Mouse (Mus musculus): ENCODE measurements around the gene Pla2g1b. TPM values are rescaled to one million over a fixed set of nuclear protein-coding genes. Genes with fewer than 3 reads are reported as not detected.

The Pla2g1b gene
- polyA plus RNA-seq, 2 experiments = not detected

- DNase-seq (ENCODE audit: low spot score) (no peak), ATAC-seq (ENCODE audit: low FRiP score, low read depth) (no peak)
- H3K36me3 ChIP-seq (ENCODE audit: control insufficient read depth, insufficient read depth, low read length) = peaks cover 24% of the 10 kb centered on the region
- no peak for TF ChIP-seq POLR2A (IDR thresholded peaks at IDR 0.05; ENCODE audit: borderline replicate concordance, extremely low read depth, insufficient read depth, insufficient read length)
- H3K4me3 ChIP-seq (replicated peaks; ENCODE audit: low read length) = peak overlapping the region; percentile 92
- peaks cover 43% of the 10 kb centered on the region for H3K4me1 ChIP-seq (ENCODE audit: control insufficient read depth, insufficient read depth, low read length)
- H3K27ac ChIP-seq (replicated peaks; ENCODE audit: low read depth, low read length) = 0 out of 2 replicates have a peak overlapping the region, but pooled peaks have one; percentile 10
- peak overlapping the region; percentile 91 for H3K4me2 ChIP-seq (replicated peaks; ENCODE audit: low read depth, low read length, severe bottlenecking)
- no peaks in the 10 kb centered on the region for H3K27me3 ChIP-seq (ENCODE audit: control insufficient read depth, insufficient read depth, low read length)
- H3K9me3 ChIP-seq (ENCODE audit: control insufficient read depth, low read length) = no peaks in the 10 kb centered on the region
- WGBS = 9% methylated on average over 14 of the region's 14 CpGs
- H3K9ac ChIP-seq (ENCODE audit: low read depth, low read length, severe bottlenecking) = peak overlapping the region; percentile 96
These were observed 34.8 kb upstream of the Pla2g1b start for GRCm38 (mm10) chr5:115431061-115431897.

GRCm38 (mm10) chr5:115431898-115432259 lies 34.2 kb upstream of the Pla2g1b start:
- Histone ChIP-seq H3K9ac (ENCODE audit: low read depth, low read length, severe bottlenecking) (0 out of 2 replicates have a peak overlapping the region, but pooled peaks have one; percentile 96), H3K9me3 (ENCODE audit: control insufficient read depth, low read length) (no peaks in the 10 kb centered on the region), H3K27me3 (ENCODE audit: control insufficient read depth, insufficient read depth, low read length) (no peaks in the 10 kb centered on the region), H3K4me2 (replicated peaks; ENCODE audit: low read depth, low read length, severe bottlenecking) (peak overlapping the region; percentile 91), H3K4me3 (replicated peaks; ENCODE audit: low read length) (peak overlapping the region; percentile 92), H3K4me1 (ENCODE audit: control insufficient read depth, insufficient read depth, low read length) (peaks cover 49% of the 10 kb centered on the region), H3K27ac (replicated peaks; ENCODE audit: low read depth, low read length) (no peak overlapping the region), H3K36me3 (ENCODE audit: control insufficient read depth, insufficient read depth, low read length) (peaks cover 24% of the 10 kb centered on the region)
- DNase-seq (ENCODE audit: low spot score) (no peak), ATAC-seq (ENCODE audit: low FRiP score, low read depth) (no peak)
- 46% methylated on average over 7 of the region's 7 CpGs for WGBS
- TF ChIP-seq POLR2A (IDR thresholded peaks at IDR 0.05; ENCODE audit: borderline replicate concordance, extremely low read depth, insufficient read depth, insufficient read length) = no peak

- Histone ChIP-seq H3K9ac (ENCODE audit: low read depth, low read length, severe bottlenecking) (no peak overlapping the region), H3K27ac (replicated peaks; ENCODE audit: low read depth, low read length) (no peak overlapping the region), H3K4me1 (ENCODE audit: control insufficient read depth, insufficient read depth, low read length) (peaks cover 54% of the 10 kb centered on the region), H3K36me3 (ENCODE audit: control insufficient read depth, insufficient read depth, low read length) (peaks cover 24% of the 10 kb centered on the region), H3K27me3 (ENCODE audit: control insufficient read depth, insufficient read depth, low read length) (no peaks in the 10 kb centered on the region), H3K4me3 (replicated peaks; ENCODE audit: low read length) (no peak overlapping the region), H3K4me2 (replicated peaks; ENCODE audit: low read depth, low read length, severe bottlenecking) (no peak overlapping the region), H3K9me3 (ENCODE audit: control insufficient read depth, low read length) (no peaks in the 10 kb centered on the region)
- no peak for TF ChIP-seq POLR2A (IDR thresholded peaks at IDR 0.05; ENCODE audit: borderline replicate concordance, extremely low read depth, insufficient read depth, insufficient read length)
- ATAC-seq (ENCODE audit: low FRiP score, low read depth) = no peak
- no peak for DNase-seq (ENCODE audit: low spot score)
- WGBS = 78% methylated on average over 11 of the region's 11 CpGs
These were observed 33.7 kb upstream of the Pla2g1b start for GRCm38 (mm10) chr5:115432395-115432794.

- Histone ChIP-seq H3K4me1 (ENCODE audit: control insufficient read depth, insufficient read depth, low read length) (peaks cover 61% of the 10 kb centered on the region), H3K9ac (ENCODE audit: low read depth, low read length, severe bottlenecking) (no peak overlapping the region), H3K36me3 (ENCODE audit: control insufficient read depth, insufficient read depth, low read length) (peaks cover 24% of the 10 kb centered on the region), H3K9me3 (ENCODE audit: control insufficient read depth, low read length) (no peaks in the 10 kb centered on the region), H3K4me3 (replicated peaks; ENCODE audit: low read length) (no peak overlapping the region), H3K27ac (replicated peaks; ENCODE audit: low read depth, low read length) (no peak overlapping the region), H3K27me3 (ENCODE audit: control insufficient read depth, insufficient read depth, low read length) (no peaks in the 10 kb centered on the region), H3K4me2 (replicated peaks; ENCODE audit: low read depth, low read length, severe bottlenecking) (no peak overlapping the region)
- WGBS = 80% methylated on average over 8 of the region's 8 CpGs
- ATAC-seq (ENCODE audit: low FRiP score, low read depth) = no peak
- DNase-seq (ENCODE audit: low spot score) = no peak
- TF ChIP-seq POLR2A (IDR thresholded peaks at IDR 0.05; ENCODE audit: borderline replicate concordance, extremely low read depth, insufficient read depth, insufficient read length) = no peak
These were observed 32.9 kb upstream of the Pla2g1b start for GRCm38 (mm10) chr5:115433191-115433590.

- 39% methylated on average over 11 of the region's 11 CpGs for WGBS
- Histone ChIP-seq H3K36me3 (ENCODE audit: control insufficient read depth, insufficient read depth, low read length) (peaks cover 32% of the 10 kb centered on the region), H3K9ac (ENCODE audit: low read depth, low read length, severe bottlenecking) (peak overlapping the region; percentile 12; the same call in 1 of the 2 replicates), H3K27me3 (ENCODE audit: control insufficient read depth, insufficient read depth, low read length) (no peaks in the 10 kb centered on the region), H3K9me3 (ENCODE audit: control insufficient read depth, low read length) (no peaks in the 10 kb centered on the region), H3K4me2 (replicated peaks; ENCODE audit: low read depth, low read length, severe bottlenecking) (no peak overlapping the region), H3K4me1 (ENCODE audit: control insufficient read depth, insufficient read depth, low read length) (peaks cover 58% of the 10 kb centered on the region), H3K4me3 (replicated peaks; ENCODE audit: low read length) (no peak overlapping the region), H3K27ac (replicated peaks; ENCODE audit: low read depth, low read length) (peak overlapping the region; percentile 33; the same call in 1 of the 2 replicates)
- DNase-seq (ENCODE audit: low spot score) (no peak), ATAC-seq (ENCODE audit: low FRiP score, low read depth) (no peak)
- no peak for TF ChIP-seq POLR2A (IDR thresholded peaks at IDR 0.05; ENCODE audit: borderline replicate concordance, extremely low read depth, insufficient read depth, insufficient read length)
These were observed 31.7 kb upstream of the Pla2g1b start for GRCm38 (mm10) chr5:115434280-115434852.
